In the genomic region with DNA sequence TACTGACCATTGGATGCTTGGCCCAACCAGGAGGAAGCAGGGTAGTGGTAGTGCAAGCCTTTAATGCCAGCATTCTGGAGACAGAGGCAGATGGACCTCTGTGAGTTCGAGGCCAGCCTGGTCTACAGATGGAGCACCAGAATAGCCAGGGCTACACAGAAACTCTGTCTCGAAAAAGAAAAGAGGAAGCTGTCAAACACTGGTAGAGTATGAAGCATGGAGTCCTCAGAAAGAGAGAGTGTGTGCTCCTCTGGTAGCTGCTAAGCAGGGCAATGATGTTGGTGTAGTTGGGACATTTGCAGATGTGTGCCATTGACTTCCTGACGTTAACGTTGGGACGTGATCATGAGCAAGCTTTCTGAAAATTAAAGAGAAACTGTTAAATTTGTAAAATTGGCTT, we compare ENCODE assay signal across 31 mouse cellular contexts. TPM values are rescaled to one million over a fixed set of nuclear protein-coding genes. Genes with fewer than 3 reads are reported as not detected.
"Had no signal": no experiment of that assay in that cellular context is flagged by ENCODE, and none has a peak within 500 bp of the region (broad histone marks: within the 10 kb centered on the region; RNA-seq: fewer than 3 reads in every experiment).

No protein-coding gene starts in this region.

- H3K9me3 ChIP-seq: heart, embryonic 13.5 days; heart, embryonic 15.5 days; hindbrain, embryonic 10.5 days; hindbrain, embryonic 12.5 days; intestine, embryonic 15.5 days; kidney, embryonic 15.5 days; limb, embryonic 10.5 days; limb, embryonic 12.5 days; liver, embryonic 13.5 days had no signal

- DNase-seq: gastrocnemius, adult 2 months; gastrocnemius, postnatal 10 days; gastrocnemius, postnatal 25 days; heart, adult 11 months; heart, adult 2 months; heart, postnatal 14 days; heart, postnatal 4 days; kidney, adult 11 months; kidney, adult 2 months; kidney, adult 9 months; kidney, postnatal 14 days; kidney, postnatal 4 days; liver; liver, embryonic 13.5 days had no signal

- H3K4me2 ChIP-seq: heart, embryonic 11.5 days; heart, embryonic 13.5 days; heart, embryonic 15.5 days; hindbrain, embryonic 12.5 days; hindbrain, embryonic 14.5 days; intestine, embryonic 15.5 days; kidney, embryonic 15.5 days; limb, embryonic 12.5 days; liver, embryonic 11.5 days; liver, embryonic 13.5 days had no signal

- H3K4me3 ChIP-seq: gastrocnemius, adult 2 months; heart, adult 2 months; heart, embryonic 13.5 days; heart, embryonic 15.5 days; hindbrain, embryonic 10.5 days; hindbrain, embryonic 12.5 days; intestine, embryonic 15.5 days; kidney, embryonic 15.5 days; layer of hippocampus, adult 2 months; left cerebral cortex, adult 2 months; limb, embryonic 10.5 days; limb, embryonic 12.5 days; liver, embryonic 13.5 days had no signal

- H3K36me3 ChIP-seq: heart, embryonic 13.5 days; heart, embryonic 15.5 days; hindbrain, embryonic 10.5 days; hindbrain, embryonic 12.5 days; intestine, embryonic 15.5 days; kidney, embryonic 15.5 days; limb, embryonic 10.5 days; limb, embryonic 12.5 days had no signal

- H3K4me1 ChIP-seq: hindbrain, embryonic 12.5 days; intestine, embryonic 15.5 days; limb, embryonic 10.5 days; limb, embryonic 12.5 days had no signal

- H3K27ac ChIP-seq: gastrocnemius, adult 2 months; heart, adult 2 months; heart, embryonic 13.5 days; heart, embryonic 15.5 days; hindbrain, embryonic 10.5 days; hindbrain, embryonic 12.5 days; hindbrain, embryonic 14.5 days; intestine, embryonic 15.5 days; kidney, embryonic 15.5 days; kidney, postnatal 0 days; layer of hippocampus, adult 2 months; left cerebral cortex, adult 2 months; limb, embryonic 10.5 days; limb, embryonic 12.5 days; liver, embryonic 13.5 days had no signal

- ATAC-seq: hindbrain, embryonic 16.5 days; inflammation-experienced regulatory T-cells, adult 6 months; intestine, embryonic 15.5 days had no signal

- H3K27me3 ChIP-seq: heart, embryonic 13.5 days; heart, embryonic 15.5 days; hindbrain, embryonic 12.5 days; intestine, embryonic 15.5 days; kidney, embryonic 15.5 days; limb, embryonic 12.5 days; liver, embryonic 13.5 days had no signal

- H3K9ac ChIP-seq: heart, embryonic 13.5 days; heart, embryonic 15.5 days; hindbrain, embryonic 12.5 days; hindbrain, embryonic 14.5 days; intestine, embryonic 15.5 days; kidney, embryonic 15.5 days; limb, embryonic 12.5 days; liver, embryonic 13.5 days had no signal

RNA-seq across cellular contexts. Expression of a gene that starts 11.3 kb away (rescaled TPM):
- total RNA-seq: gastrocnemius, postnatal 25 days; left cerebral cortex, postnatal 14 days had no signal
- polyA plus RNA-seq: heart, adult 2 months had no signal

RNA-seq across cellular contexts. Expression of a gene that starts 58.7 kb away (rescaled TPM):
- polyA plus RNA-seq: heart, embryonic 11.5 days; hindbrain, embryonic 10.5 days; inflammation-experienced regulatory T-cells, adult 6 months; limb, embryonic 10.5 days; limb, embryonic 12.5 days had no signal
